Mouse (Mus musculus) neutrophil, adult 83 days (primary cell): Measurements from ENCODE around the gene Olfr654. TPM values are rescaled to one million over a fixed set of nuclear protein-coding genes. Genes with fewer than 3 reads are reported as not detected.

ENCODE experiments used
- total RNA-seq, 2 experiments: library from RNA; stranded (reverse); gene quantifications; one replicate each; pipeline ENCODE4 v1.2.4; 2023

Gene Olfr654
- not detected for total RNA-seq

DNA sequence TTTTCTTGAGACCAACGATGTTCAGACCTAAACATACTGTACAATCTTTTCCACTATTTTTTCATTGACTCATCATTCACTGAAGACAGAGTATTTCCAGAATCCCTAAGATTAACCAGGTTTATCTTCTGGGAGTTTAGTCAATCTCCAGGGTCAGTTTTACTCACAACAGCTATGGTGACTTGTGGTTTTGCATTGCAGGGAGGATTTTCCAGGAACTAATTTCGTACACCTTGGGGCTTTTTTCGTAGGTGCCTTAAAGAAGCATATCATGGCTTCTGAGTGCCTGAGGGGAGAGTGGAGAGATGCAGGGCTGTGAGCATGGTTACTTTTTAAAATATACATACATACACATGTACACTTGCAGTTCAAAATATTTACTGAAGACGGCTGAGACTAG is at the start of gene Olfr654:
Gene Olfr654 (plus strand): TSS at position 301 of the 400 bp plus-strand sequence.

DNA sequence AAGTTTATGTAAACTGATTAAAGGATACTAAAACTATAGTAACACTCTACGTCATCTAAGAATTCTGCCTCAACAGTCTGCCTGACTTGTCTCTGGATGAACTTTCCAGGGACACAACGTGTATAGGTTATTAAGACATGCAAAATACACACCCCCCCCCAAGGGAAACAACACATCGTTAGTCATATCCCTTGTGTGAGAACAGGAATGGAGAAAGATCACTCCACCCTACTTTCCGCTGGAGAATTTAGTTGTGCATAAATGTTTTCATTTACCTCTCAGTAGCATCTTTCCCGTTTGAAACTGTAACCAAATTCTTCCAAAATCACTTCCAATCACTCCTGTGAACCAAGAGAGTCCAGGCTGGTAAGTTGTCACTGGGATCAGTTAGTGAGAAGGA is 37.0 kb upstream of the Olfr654 start, which contains the start of gene Olfr651:
Gene Olfr651 (plus strand): TSS at position 301 of the 400 bp plus-strand sequence.

DNA sequence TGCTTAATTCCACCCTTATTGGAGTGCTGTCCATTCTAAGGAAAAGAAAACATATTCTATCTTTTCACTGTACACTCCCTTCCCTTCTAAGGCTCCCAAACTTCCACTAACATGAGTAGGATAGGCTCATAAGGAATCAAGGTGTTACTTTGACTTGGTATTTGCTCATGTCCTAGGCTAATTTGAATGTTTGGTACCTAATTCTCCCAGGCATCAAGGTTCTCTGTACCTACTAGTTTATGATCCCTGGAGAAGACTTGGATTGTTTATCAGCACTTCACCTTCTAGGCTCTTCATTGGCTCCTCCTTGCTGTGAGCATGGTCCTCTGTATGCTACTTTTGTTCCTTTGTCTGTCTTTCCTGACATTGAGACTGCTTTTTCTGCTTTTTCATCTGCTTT is 26.2 kb upstream of the Olfr654 start, which contains the start of gene Olfr652:
Gene Olfr652 (plus strand): TSS at position 301 of the 400 bp plus-strand sequence.

DNA sequence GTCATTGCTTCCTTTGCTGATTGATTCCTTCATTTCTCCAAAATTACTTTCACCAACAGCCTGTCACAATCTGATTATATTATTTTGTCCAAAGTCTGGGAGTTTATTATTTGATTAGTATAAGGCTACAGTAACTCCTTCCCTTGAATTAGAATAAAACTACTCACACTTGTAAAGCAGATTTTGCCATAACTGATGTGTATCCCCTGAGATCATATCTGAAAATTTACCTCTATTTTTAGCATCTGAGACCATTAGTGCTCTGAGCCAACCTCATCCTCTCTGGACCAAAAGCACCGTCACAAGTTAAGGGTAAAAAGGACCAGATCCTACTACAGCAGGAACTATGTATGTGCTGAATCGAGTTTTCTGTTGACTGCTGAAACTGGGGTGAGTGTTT is 9.8 kb upstream of the Olfr654 start, which contains the start of gene Olfr653:
Gene Olfr653 (plus strand): TSS at position 301 of the 400 bp plus-strand sequence.

DNA sequence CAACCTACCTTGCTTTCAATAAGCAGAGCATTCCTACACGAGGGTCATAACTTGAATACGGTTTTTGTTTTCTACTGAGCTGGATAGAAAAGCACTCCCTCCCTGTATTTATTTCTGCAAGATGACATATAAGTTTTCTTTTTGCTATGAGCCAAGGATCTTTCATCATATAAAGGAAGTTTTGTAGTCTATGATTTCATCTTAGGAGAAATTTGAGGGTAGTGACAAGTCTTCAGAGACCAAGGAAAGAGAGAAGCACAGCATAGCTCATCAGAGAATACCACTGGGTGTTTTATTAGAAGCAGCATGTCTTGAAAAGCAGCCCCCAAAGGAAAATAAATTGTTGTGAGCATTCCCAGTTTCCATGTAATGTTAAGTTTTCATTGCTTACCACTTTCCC is 14.9 kb downstream of the Olfr654 start, which contains the start of gene Olfr655:
Gene Olfr655 (minus strand): TSS at position 101 of the 400 bp plus-strand sequence.

DNA sequence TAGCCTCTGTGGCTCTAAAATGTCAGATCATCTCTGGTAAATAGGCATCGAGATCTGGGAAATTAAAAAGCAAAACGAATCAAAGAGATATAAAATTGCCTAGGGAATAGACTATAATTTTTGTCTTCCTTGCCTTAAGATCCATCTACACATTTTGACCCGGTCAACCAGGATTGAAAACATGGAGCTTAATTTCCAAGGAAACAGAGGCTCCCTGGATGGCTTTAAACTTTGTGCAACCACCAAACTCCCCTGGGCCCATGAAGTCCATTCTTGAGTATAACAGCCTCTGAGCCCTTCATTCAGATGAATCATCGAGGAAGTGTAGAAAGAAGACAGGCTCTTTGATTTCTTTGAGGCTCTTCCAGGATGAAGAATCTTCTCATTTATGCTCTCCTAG is 26.8 kb downstream of the Olfr654 start, which contains the start of gene Olfr656:
Gene Olfr656 (plus strand): TSS at position 301 of the 400 bp plus-strand sequence.

DNA sequence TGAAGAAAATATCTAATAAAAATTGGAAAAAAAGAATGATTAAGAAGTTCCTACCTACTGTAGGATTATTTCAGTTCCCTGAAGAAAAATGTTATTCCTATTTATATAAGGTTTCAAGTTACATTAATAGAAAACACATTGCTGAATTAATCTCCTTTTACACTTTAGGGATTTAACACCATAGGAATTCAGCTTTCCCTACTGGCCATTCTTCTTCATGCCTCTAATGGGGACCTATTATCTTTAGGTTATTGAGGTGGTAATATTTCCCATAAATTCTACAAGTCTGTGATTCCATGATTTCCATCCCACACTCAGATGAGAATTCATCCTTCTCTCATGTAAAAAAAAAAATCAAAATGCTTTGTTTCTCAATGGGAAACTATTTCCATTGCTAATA is 37.7 kb downstream of the Olfr654 start, which contains the start of gene Olfr657:
Gene Olfr657 (plus strand): TSS at position 301 of the 400 bp plus-strand sequence.

Other genes starting within 250 kb of the Olfr654 start
- 10 to 100 TPM; 26.0 to 29.6 TPM for gene Trim12c, start 233.7 kb upstream of the Olfr654 start, total RNA-seq
- gene Trim30b, start 217.1 kb upstream of the Olfr654 start, total RNA-seq: 10 to 100 TPM; 50.6 to 69.0 TPM
- gene Trim30c, start 186.2 kb upstream of the Olfr654 start, total RNA-seq: under 1 TPM; 0.33 to 0.86 TPM
- gene Trim30a, start 121.8 kb upstream of the Olfr654 start, total RNA-seq: 10 to 100 TPM; 40.5 to 56.3 TPM
- 10 to 100 TPM in 1 of 2 experiments, 1 to 10 TPM in 1; 8.4 to 13.4 TPM for gene Trim30d, start 79.2 kb upstream of the Olfr654 start, total RNA-seq
- not detected for gene Olfr651, start 36.9 kb upstream of the Olfr654 start, total RNA-seq
- not detected for gene Olfr652, start 26.1 kb upstream of the Olfr654 start, total RNA-seq
- not detected for gene Olfr653, start 9.7 kb upstream of the Olfr654 start, total RNA-seq
- not detected for gene Olfr655, start 14.8 kb downstream of the Olfr654 start, total RNA-seq
- not detected for gene Olfr656, start 26.9 kb downstream of the Olfr654 start, total RNA-seq
- not detected for gene Olfr657, start 37.8 kb downstream of the Olfr654 start, total RNA-seq
- not detected for gene Olfr658, start 60.3 kb downstream of the Olfr654 start, total RNA-seq
- not detected for gene Olfr659, start 79.7 kb downstream of the Olfr654 start, total RNA-seq
- not detected for gene Olfr661, start 99.5 kb downstream of the Olfr654 start, total RNA-seq
- gene Usp17le, start 190.4 kb downstream of the Olfr654 start, total RNA-seq: not detected